Mouse (Mus musculus): ENCODE measurements around the gene Frmd4a. TPM values are rescaled to one million over a fixed set of nuclear protein-coding genes. Genes with fewer than 3 reads are reported as not detected.

Frmd4a gene
- polyA plus RNA-seq, 1 experiment = 29.6 TPM

GRCm38 (mm10) chr2:4473866-4474538 lies 456.5 kb downstream of the Frmd4a start:
- no peak for TF ChIP-seq GATA1 (IDR thresholded peaks at IDR 0.05; ENCODE audit: low read length)

- no peak for TF ChIP-seq GATA1 (IDR thresholded peaks at IDR 0.05; ENCODE audit: low read length)
Observed at GRCm38 (mm10) chr2:4474539-4474937, 457.0 kb downstream of the Frmd4a start.

- TF ChIP-seq GATA1 (IDR thresholded peaks at IDR 0.05; ENCODE audit: low read length) = no peak
Observed at GRCm38 (mm10) chr2:4475991-4476390, 458.5 kb downstream of the Frmd4a start.

DNA sequence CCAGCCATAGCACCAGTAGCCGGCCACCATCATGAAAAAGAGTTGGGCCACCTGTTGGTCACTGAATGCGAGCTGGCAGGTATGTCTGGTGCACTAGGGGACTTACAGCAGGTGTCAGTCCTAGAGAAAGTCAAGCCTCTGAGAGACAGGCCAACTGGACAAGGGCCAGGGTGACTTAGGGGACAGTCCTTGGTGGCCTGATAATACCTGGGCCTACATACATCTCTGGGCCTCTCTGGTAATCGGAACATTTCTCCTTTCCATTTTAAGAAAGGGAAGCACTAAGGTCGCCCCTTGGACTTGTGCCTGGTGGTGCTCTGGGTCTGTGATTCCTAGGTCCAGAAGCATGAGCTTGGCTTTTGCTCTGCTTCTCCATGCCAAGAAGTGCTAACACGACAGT lies 459.1 kb downstream of the Frmd4a start:
- TF ChIP-seq GATA1 (IDR thresholded peaks at IDR 0.05; ENCODE audit: low read length) = no peak

DNA sequence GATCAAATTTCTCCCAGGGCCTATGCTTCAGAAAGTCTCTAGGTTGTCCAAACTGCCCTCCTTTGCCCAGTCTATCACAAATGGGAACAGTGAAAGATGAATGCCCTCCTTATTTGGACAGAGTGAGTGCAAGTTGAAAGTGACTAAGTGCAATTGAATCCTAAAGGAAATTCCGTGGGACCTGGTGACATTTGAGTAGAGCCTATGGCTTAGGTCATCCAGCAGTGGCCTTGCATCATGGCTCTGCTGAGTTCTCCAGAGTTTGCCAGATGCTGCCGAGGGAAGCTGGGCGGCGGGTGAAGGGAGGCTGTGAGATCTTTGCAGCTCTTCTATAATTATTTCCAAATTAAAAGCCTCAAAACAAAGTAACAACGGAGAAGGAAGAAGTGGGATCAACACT lies 459.8 kb downstream of the Frmd4a start:
- no peak for TF ChIP-seq GATA1 (IDR thresholded peaks at IDR 0.05; ENCODE audit: low read length)

- TF ChIP-seq GATA1 (IDR thresholded peaks at IDR 0.05; ENCODE audit: low read length) = no peak
Observed at GRCm38 (mm10) chr2:4480180-4480579, 462.7 kb downstream of the Frmd4a start.

GRCm38 (mm10) chr2:4481154-4481553 lies 463.6 kb downstream of the Frmd4a start:
- no peak for TF ChIP-seq GATA1 (IDR thresholded peaks at IDR 0.05; ENCODE audit: low read length)

DNA sequence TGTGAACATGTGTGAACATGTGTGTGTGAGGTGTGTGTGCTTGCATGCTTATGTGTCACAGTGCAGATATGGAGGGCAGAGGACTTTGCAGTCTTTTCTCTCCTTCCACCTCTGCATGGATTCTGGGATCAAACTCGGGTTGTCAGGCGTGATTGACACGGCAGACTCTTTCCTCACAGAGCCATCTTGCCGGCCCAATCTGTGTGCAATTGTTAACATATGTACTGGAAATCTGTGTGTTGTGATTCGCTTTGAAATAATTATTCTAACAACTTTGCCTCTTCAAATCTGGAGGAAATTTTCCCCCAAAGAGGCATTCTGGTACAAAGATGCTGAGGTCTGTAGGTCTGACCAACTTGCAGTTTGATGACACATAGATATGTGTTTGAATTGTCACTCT lies 468.7 kb downstream of the Frmd4a start:
- TF ChIP-seq GATA1 (IDR thresholded peaks at IDR 0.05; ENCODE audit: low read length) = no peak

DNA sequence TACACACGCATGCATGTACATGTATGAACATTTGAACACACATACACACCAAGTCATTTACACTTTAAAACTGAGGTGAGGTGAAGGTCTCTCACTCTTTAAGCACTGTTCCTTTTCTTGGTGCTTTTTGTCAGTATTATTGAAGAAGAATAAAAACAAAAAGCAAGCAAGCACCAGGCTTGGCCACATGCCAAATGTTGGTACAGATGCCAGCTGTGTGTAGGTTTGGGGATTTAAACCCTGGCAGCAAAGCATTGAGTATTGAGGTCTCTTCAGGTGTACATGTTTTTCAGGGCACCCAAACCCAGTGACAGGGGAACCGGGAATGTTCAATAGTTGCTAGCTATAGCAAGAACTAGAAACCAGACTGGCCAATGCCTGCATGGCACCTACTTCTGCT lies 469.8 kb downstream of the Frmd4a start:
- TF ChIP-seq GATA1 (IDR thresholded peaks at IDR 0.05; ENCODE audit: low read length) = no peak

DNA sequence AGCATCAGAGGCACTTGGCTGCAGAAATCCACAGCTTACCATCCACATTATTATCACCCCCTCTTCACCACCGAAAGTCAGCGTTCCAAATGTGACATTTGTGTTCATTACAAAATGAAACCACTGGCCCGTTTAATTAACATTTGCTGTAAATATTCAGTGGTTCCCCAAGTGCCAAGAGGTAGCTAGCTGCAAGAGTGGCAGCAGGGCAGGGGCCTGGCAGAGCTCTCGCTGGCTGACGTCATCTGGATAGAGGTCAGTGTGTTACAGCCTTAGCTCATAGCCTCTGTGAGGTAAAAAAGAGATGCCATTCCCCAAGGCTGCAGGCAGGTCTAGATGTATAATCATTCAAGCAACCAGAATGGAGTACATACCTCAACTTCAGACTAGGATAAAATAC lies 473.3 kb downstream of the Frmd4a start:
- no peak for TF ChIP-seq GATA1 (IDR thresholded peaks at IDR 0.05; ENCODE audit: low read length)

GRCm38 (mm10) chr2:4492485-4493481 lies 475.3 kb downstream of the Frmd4a start:
- TF ChIP-seq GATA1 (IDR thresholded peaks at IDR 0.05; ENCODE audit: low read length) = no peak

GRCm38 (mm10) chr2:4494478-4494877 lies 477.0 kb downstream of the Frmd4a start:
- no peak for TF ChIP-seq GATA1 (IDR thresholded peaks at IDR 0.05; ENCODE audit: low read length)

- no peak for TF ChIP-seq GATA1 (IDR thresholded peaks at IDR 0.05; ENCODE audit: low read length)
Observed at GRCm38 (mm10) chr2:4499257-4499656, 481.7 kb downstream of the Frmd4a start.

DNA sequence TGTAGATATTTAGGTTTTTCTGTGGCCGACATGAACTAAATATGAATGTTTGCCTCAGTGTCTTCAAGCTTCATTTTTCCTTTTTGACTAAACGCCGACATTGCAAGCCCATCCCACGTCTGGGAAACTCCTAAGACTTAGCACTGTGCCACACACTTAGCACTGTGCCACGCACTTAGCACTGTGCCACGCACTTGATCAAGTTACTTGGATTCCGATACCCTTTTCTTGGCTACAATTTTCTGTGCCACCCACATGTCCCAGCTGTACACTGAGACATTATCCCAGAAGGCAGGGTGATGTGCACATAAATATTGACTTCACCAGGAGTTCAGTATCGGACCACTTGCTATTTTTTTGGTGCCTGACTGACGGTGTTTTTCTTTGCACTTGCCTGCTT lies 482.4 kb downstream of the Frmd4a start:
- no peak for TF ChIP-seq GATA1 (IDR thresholded peaks at IDR 0.05; ENCODE audit: low read length)

- TF ChIP-seq GATA1 (IDR thresholded peaks at IDR 0.05; ENCODE audit: low read length) = no peak
Observed at GRCm38 (mm10) chr2:4501257-4502027, 483.9 kb downstream of the Frmd4a start.

GRCm38 (mm10) chr2:4504413-4504812 lies 486.9 kb downstream of the Frmd4a start:
- TF ChIP-seq GATA1 (IDR thresholded peaks at IDR 0.05; ENCODE audit: low read length) = no peak
